Mouse (Mus musculus) midbrain, embryonic 15.5 days (tissue): Measurements from ENCODE around the gene Nr2c1. TPM values are rescaled to one million over a fixed set of nuclear protein-coding genes. Genes with fewer than 3 reads are reported as not detected.

ENCODE experiments used
- ATAC-seq: fragments of 200-750 bp; cut with Nextera tagmentation; replicated peaks from 2 replicates; pipeline ENCODE4 v1.8.0; 2017; ENCODE audit warnings: moderate TSS enrichment
- H3K27ac ChIP-seq: fragments of 300-500 bp; sonication (generic); 2 replicates; pipeline ENCODE4 v1.5.1; 2015; ENCODE audit warnings: mild to moderate bottlenecking, inconsistent platforms
- H3K27me3 ChIP-seq: fragments of 300-500 bp; sonication (generic); replicated peaks from 2 replicates; pipeline ENCODE4 v1.6.1; 2015; ENCODE audit warnings: inconsistent platforms
- H3K36me3 ChIP-seq: fragments of 300-500 bp; sonication (generic); replicated peaks from 2 replicates; pipeline ENCODE4 v1.6.1; 2015; ENCODE audit warnings: inconsistent platforms
- H3K4me1 ChIP-seq: fragments of 300-500 bp; sonication (generic); 2 replicates; pipeline ENCODE4 v1.6.1; 2015; ENCODE audit warnings: inconsistent platforms
- H3K4me2 ChIP-seq: fragments of 300-500 bp; sonication (generic); 2 replicates; pipeline ENCODE4 v1.6.1; 2015; ENCODE audit warnings: inconsistent platforms, mild to moderate bottlenecking, moderate library complexity
- H3K4me3 ChIP-seq: fragments of 300-500 bp; sonication (generic); 2 replicates; pipeline ENCODE4 v1.5.1; 2015; ENCODE audit warnings: mild to moderate bottlenecking, inconsistent platforms
- H3K9ac ChIP-seq: fragments of 300-500 bp; sonication (generic); 2 replicates; pipeline ENCODE4 v1.6.1; 2015; ENCODE audit warnings: mild to moderate bottlenecking, inconsistent platforms
- H3K9me3 ChIP-seq: fragments of 300-500 bp; sonication (generic); 2 replicates; pipeline ENCODE4 v1.6.1; 2016; ENCODE audit warnings: inconsistent platforms
- WGBS: fragments of 180-500 bp; shearing (Covaris S2); methylation state at CpG from one replicate; pipeline ENCODE4 v1.1.7; 2015; ENCODE audit warnings: mixed read lengths; 5-methylcytosine and 5-hydroxymethylcytosine counted together
- polyA plus RNA-seq: library from polyadenylated mRNA; unstranded; fragments of >200 nt; fragmentation: Nextera tagmentation; extraction: Ambion mirVana; gene quantifications from 2 replicates; pipeline ENCODE4 v1.2.1, GENCODE M21; 2015

Gene Nr2c1
- polyA plus RNA-seq, 1 experiment from 2014 or later = 8.0 TPM

DNA sequence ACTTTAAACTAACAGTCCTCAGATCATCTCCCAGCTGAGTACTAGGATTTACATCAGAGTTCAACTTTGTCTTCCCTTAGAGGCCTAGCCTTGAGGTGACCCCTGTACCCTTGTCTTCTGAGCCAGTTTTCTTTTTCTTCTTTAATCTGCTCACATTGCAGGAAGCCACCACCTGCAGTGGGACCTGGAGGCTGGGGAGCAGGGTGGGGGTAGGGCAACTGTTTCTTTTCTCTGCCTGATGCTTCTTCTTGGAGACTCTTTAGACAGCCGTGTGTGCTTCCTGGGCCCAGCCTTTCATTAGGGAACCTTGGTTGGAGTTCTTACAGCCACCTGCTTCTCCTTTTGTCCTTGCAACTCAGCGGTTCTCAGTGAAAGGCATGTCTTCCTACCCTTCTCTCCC is 93.5 kb downstream of the Nr2c1 start:
- H3K9ac ChIP-seq = no peak overlapping the region
- H3K4me2 ChIP-seq = no peak overlapping the region
- WGBS = 46% methylated on average over 2 of the region's 2 CpGs
- H3K9me3 ChIP-seq = no peaks in the 10 kb centered on the region
- no peak for ATAC-seq
- no peak overlapping the region for H3K4me3 ChIP-seq
- H3K27ac ChIP-seq = no peak overlapping the region
- peaks cover 3% of the 10 kb centered on the region; the same call in 1 of the 2 replicates for H3K4me1 ChIP-seq
- no peaks in the 10 kb centered on the region for H3K36me3 ChIP-seq
- no peaks in the 10 kb centered on the region for H3K27me3 ChIP-seq

Other genes starting within 250 kb of the Nr2c1 start
- gene Vezt, start 112.2 kb upstream of the Nr2c1 start, polyA plus RNA-seq = 59.0 and 62.5 TPM in 2 replicates
- 2.3 and 2.5 TPM in 2 replicates for gene Fgd6, start 112.0 kb upstream of the Nr2c1 start, polyA plus RNA-seq
- gene Ndufa12, start 50.7 kb downstream of the Nr2c1 start, polyA plus RNA-seq = 289 and 304 TPM in 2 replicates
- gene Gm4792, start 150.7 kb downstream of the Nr2c1 start, polyA plus RNA-seq = 0.38 TPM in 1 of 2 replicates, not detected in the other
- 12.0 and 13.7 TPM in 2 replicates for gene Tmcc3, start 163.9 kb downstream of the Nr2c1 start, polyA plus RNA-seq